Mouse (Mus musculus) right cerebral cortex, postnatal 10 days (tissue): ENCODE data around the gene Hmx2.
A peak's percentile ranks its signal among the peaks of the same experiment; 100 is the strongest.

Experiments
- DNase-seq, 2 experiments: peaks; one replicate each; pipeline ENCODE4 v3.0.0; 2021; ENCODE audit warnings: low spot score in 2 of 2

The Hmx2 gene

DNA sequence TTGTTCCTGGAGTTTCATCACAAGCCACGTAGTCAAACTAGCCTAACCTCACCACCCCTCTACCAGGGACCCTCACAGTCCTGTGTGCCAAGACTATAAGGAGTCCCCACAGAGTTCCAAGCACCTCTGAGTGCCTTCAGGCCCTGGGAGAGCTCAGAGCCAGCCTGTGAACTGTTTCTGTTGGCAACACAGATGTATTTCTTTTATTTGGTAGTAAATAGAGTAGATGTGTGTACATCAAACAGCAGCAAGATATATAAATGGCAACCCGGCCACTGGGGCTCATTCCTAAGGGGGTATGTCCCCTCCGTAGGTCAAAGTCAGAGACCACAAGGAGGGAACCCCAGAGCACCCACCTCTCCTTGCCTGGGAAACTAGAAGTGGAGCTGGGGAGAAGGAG is at the start of gene Hmx2:
Gene Hmx2, plus strand, starts transcription at position 301 of the 400 bp plus-strand sequence.
- DNase-seq, result no peak

DNA sequence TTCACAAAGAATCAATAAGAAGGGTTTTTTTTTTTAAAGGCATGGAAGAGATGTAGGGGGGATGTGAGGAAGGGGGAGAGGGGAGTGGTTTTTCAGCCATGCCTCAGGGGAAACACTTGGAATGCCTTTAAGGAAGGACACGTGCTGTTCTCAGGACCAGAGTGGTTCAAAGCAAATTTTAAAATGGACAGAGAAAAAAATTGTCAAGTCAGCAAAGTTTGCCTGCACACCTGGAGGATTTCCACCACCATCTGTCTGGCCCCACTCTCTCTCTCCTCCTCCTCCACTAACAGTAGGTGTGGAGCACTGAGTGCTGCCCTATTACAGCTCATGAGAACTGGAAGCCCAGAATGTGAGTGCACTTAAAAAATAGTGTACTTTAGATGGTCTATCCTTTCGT is 44.8 kb upstream of the Hmx2 start:
- no peak for DNase-seq

DNA sequence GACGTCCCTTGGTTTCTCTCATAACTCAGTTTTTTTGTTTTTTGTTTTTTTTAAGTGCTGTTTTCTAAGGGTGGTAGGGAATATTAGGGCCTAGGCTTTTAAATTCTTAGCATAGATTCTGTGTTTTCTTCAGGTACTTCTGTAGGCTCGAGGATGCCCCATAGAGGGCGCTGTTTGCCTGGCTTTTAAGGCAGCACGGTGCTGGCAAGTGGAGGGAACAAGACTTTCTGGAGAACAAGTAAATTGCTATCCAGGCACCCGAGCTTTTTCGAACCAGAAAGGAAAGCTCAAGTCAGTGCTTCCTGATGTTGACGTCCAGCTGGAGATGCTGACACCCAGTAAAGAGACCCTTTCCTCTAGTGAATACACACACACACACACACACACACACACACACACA is 8.6 kb upstream of the Hmx2 start:
- DNase-seq, result peak; percentile 84 to 90

DNA sequence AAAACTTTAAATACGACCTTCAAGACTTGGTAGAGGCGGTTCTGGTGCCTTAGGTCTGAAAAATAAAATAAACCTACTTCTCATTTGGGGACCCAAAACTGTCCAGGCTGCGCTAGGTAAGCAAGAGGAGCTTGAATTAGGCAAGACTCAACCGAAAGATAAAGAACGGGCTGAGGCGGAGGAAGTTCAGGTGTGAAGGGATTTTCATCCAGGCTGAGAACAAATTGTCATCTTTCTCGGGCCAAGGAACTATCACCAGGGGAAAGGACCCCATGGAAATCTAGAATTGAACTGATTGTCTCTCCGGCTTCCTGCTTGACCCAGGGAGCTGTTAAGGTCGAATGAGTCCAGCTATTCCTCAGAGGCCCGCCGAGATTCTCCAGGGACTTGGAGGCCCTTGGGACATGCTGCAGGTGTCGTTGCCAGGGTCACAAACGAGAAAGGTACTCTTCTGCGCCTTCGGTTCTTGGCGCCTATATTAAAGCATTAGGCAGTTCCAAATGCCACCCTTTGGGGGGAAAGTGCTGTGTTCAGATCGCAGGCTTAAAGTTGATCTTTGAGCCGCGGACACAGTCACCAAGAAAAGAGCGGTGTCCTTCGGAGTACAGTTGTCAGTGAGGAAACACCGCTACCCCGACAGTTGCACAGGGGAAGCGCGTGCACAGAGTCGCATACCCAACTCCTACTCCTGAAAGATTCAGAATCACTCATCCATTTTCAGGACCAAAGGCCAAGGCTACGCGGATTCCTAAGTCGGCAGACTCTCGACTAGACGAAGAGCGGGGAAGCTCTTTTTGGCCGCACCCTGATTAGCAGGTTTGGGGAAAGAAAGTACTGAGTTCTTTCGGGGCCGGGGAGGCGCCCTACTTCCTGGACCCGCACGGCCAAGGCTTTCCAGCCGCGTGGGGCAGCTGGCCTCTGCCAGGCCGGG is 7.1 kb upstream of the Hmx2 start:
- no peak for DNase-seq

DNA sequence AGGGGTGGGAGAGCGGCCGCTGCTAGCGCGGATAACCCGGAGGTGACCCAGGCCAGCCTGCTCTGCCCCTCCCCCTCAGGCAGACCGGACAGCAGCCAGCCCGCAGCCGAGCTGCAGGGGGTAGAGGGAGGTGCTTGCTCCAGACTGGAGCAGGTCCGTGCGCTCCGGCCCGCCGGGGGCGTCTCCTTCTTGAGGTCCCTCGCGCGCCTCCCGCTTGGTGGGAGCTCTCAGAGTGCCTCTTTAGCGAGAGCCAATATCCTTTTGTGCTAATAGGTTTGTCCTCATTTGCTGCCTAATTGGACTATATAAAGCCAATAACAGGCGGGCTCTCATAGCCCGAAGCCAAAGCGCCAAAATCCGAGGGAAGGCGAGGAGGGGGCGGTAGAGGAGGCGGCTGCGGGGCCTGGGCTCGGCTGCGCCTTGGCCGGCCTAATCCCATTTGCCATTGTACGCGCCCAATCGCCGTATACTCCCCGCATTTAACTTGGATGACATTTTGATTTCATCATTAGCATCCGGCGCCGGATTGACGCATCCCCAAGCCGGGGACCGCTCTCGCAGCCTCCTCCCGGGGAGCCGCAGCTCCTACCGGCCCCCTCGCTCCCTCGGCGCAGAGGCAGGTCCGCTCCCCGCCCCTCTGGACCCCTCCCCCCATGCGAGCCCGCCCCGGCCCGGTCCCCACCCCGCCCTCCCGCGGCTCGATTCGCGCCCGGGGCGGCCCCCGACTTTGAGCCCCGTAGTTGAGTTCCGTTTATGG is 6.3 kb upstream of the Hmx2 start, which contains the start of gene Hmx3:
Gene Hmx3, plus strand, starts transcription at position 753 of the 757 bp plus-strand sequence.
- no peak for DNase-seq

DNA sequence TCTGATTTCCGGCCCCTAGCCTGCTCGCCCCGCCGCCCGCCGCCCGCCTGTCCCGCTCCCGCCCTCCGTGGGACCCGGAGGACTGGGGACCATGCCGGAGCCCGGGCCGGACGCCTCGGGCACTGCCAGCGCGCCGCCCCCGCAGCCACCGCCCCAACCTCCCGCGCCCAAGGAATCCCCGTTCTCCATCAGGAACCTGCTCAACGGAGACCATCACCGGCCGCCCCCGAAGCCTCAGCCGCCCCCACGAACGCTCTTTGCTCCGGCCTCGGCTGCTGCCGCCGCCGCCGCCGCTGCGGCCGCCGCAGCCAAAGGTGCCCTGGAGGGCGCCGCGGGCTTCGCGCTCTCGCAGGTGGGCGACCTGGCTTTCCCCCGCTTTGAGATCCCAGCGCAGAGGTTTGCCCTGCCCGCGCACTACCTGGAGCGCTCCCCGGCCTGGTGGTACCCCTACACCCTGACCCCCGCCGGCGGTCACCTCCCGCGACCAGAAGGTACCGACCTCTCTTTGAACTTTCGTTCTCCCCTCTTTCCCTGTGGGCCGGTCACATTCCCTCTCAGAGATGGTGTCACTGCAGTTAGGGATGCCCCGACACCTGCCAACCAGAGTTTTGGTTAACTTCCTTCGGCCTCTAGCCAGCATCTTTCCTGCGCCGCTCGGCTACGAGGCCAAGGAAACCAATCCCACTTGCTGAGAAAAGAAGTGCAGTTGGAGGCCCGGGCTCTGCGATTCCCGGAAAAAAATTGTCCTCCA is 5.5 kb upstream of the Hmx2 start:
- DNase-seq, result no peak

DNA sequence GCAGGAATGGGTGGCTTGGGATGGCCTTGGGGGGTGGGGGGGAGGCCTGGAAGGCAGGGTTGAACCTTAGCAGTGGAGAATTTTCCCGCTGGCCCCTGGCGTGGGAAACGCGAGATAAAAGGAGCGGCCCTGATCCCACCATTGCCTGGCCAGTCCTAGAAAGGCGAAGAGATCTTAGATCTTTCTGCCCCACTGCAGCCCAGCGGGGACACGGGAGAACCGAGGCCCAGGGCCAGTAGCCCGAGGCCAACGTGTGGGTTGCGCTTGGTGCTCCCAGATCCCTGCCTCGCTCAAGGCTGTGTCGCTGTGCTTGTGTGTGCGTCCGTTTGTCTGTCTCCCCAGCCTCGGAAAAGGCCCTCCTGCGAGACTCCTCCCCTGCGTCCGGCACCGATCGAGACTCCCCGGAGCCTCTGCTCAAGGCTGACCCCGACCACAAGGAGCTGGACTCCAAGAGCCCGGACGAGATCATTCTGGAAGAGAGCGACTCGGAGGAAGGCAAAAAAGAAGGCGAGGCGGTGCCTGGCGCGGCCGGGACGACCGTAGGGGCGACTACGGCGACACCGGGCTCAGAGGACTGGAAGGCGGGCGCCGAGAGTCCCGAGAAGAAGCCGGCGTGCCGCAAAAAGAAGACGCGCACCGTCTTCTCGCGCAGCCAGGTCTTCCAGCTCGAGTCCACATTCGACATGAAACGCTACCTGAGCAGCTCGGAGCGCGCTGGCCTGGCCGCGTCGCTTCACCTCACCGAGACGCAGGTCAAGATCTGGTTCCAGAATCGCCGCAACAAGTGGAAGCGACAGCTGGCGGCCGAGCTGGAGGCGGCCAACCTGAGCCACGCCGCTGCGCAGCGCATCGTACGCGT is 4.7 kb upstream of the Hmx2 start:
- DNase-seq, result no peak

DNA sequence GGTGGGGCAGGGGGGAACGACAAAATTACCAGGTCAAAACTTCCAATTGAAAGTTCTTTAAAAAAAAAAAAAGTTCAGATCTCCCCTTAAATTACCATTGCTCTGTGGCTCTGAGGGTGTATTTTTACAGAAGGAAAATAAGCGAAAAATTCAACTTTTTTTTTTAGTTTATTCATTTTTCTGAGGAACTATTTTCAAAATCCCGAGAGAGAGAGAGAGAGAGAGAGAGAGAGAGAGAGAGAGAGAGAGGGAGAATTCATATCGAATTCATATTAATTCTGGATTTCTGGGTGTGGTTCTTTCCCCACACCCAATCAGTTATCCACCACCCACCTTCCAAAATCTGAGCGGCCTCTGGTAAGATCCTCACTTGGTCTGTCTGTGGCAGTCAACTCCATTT is 3.7 kb upstream of the Hmx2 start:
- no peak for DNase-seq

DNA sequence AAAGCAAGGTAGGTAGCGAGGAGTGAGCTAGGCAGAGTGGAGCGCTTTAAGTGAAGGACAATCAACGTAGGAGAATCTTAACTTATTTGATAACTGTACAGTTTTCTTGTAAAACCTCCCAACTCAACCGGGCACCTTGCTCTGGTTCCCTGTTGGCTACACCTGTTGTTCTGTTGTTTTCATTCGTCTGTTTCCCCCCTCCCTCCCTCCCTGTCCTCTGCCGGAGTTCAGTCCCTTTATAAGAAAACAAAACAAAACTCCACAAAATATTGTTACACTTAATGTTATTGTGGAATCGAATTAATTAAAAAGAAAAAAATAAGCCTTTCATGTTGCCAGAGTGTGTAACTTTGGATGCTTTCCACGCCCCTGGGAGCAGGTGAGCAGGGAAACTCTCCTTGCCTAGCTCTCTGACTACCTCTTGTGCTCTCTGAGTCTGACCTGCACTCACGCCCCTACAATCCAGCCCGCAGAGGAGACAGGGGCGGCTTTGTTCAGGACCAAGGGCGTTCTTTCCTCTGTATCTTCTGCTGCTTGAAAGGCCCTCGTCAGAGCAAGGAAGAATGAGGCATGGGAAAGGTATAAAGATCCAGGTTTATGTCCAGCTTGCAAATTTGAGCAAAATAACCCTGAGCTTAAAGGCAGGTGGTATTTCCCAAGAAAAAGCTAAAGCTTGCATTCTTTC is 2.7 kb upstream of the Hmx2 start:
- no peak for DNase-seq

DNA sequence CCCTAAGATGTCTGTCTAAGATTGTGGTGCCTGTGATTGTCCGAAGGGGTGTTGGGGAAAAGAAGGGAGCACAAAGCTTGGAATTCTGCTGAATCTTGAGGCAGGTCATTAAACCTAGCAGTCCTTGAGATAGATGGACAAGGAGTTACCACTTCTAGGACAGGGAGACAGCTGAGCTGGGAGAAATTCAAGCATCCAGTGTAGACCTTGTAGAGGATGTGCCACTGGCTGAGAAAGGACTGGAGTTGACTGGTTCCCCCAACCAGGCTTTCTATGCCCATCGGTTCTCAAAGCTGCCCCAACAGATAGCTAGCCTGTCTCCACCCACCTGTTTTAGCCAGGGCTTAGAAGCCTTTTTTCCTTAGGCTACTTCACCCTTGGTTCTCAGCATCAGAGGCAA is 2.1 kb upstream of the Hmx2 start:
- DNase-seq, result no peak

DNA sequence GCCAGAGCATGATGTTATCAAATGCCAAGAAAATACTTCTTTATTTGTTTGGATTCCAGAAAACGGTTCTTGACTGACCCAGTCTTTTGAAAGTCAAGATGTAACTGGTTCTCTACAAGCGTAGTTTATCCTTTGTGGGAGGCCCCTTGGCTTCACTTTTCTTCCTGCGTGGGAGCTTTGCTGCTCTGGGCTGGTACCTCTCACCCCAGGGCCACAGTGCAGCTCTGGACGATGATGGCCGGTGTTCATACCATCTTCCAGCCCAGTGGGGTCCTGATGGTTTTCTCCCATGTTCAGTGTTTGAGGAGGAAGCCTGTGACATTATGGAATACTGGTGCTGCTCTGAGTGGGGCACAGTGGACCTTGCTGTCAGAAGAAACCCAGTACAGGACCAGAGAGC is 1.1 kb upstream of the Hmx2 start:
- DNase-seq, result no peak

DNA sequence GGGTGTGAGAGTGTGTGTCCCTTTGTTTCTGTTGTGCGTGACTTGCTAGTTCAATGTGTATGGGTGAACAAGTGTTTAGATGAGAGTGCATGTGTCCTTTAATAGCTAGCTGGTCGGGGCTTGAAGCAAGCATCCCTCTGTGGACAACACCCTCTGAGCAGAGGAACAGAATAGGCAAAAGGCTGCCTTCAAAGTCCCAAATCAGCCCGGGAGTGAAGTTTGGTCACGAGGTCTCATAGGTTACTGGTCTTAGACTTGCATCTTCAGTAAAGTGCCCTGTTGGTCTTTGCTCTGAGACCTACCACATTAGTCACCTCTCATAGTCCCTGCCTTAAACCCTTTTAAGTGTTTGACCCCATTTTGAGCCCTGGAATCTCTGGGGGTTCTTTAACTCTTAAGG is 2.9 kb downstream of the Hmx2 start:
- DNase-seq, result no peak

DNA sequence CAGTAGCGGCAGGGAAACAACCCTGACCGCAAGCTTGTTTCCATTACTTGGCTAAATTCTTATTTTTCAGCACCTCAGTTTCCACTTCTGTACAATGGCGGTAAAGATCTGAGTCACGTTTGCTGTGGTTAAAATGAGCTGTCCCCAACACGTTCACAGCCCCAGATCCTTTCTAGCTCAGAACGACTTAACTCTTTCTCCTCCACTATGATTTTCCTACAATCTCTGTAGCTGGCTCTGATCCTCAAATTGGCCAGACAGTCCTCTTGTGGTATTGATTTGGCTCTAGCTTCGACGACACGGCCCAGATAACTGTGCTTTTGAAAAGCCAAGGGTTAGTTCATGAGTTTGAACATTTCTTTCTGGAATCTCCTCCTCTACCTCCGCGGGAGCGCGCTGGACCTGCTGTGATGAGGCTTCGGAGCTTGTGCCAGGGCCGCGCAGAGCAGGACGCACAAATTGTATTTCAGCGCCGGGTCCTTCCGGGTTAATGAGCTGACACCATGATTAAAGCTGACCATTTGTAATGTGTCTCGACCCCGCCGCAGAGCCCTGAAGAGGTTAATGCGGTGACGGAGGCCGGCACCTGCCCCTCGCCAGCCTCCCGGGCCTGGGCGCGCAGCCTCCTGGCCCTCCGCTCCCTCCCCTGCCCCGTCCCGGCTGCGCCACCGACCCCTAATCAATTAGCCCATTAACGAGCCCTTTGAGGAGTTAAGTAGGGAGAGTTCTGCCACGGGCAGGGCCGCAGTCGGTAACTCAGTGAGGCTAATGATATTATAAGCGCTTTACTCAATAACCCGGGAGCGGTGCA is 3.6 kb downstream of the Hmx2 start:
- no peak for DNase-seq

DNA sequence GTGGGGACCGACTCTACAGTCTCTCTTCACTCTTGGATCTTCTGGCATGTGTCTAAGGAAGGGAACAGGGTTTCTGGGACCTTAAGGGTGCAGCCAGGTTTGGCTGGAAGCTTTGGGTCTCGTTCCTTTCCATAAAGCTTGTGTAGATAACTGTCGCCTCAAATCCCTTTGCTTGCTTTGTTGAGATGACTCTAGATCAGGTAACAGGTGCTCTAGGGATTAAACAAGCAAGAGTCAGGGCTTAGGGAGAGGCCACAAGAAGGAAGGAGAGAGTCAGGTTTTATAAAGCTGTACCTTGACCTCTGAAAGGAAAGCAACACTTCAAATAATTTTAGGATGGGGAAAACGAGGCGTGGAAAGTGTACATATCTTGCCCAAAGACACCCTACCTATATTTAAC is 4.2 kb downstream of the Hmx2 start:
- no peak for DNase-seq

DNA sequence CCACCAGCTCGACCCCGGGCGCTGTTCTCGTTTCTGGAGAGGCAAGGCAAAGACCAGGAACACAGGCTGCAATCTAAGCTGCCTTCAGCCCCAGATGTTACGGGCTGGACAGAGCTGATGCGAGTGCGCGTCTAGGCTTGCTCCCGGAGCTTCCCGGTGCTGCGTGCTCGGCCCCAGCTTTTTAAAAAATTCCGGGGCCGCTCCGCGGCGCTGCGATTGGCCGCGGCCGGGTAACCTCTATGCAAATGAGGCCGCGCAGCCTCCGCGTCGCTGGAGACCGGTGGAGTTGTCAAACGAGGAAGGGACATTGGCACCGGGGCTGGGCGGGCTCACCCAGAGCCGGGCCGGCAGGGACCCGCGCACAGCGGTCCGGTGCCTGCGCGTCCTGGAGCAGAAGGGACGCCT is 5.2 kb downstream of the Hmx2 start:
- DNase-seq, result no peak

DNA sequence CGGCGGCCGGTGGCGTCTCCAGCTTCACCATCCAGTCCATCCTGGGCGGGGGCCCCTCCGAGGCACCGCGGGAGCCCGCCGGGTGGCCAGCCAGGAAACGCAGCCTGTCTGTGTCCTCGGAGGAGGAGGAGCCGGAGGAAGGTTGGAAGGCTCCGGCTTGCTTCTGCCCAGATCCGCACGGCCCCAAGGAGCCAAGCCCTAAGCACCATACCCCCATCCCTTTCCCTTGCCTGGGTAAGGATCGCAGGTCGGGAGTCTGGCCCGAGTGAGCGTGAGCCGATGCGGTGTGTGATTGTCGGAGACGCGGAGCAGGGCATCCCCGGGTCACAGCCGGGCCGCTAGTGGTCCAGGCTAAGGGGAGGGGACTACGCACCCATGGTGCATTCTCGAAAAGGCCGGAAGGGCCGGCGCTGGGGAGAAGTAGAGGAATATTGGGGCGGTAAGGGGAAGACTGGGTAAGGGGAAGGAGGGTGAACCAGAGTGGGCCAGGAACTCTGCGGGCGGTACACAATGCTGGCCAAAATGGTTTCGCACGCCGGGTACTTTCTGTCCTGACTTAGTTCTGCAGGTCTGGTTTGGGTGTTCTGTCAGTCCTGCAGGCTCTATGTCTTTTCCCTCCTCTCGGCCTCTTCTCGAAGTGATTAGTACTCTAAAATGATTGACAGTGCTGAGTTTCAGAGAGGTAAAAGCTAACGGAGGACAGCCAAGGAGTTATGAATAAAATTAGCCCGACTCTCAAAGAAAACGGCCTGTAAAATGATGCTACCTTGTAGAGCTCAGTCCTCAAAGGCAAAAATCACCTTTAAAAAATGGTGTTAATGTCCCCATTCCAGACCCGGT is 6.0 kb downstream of the Hmx2 start:
- DNase-seq, result no peak

DNA sequence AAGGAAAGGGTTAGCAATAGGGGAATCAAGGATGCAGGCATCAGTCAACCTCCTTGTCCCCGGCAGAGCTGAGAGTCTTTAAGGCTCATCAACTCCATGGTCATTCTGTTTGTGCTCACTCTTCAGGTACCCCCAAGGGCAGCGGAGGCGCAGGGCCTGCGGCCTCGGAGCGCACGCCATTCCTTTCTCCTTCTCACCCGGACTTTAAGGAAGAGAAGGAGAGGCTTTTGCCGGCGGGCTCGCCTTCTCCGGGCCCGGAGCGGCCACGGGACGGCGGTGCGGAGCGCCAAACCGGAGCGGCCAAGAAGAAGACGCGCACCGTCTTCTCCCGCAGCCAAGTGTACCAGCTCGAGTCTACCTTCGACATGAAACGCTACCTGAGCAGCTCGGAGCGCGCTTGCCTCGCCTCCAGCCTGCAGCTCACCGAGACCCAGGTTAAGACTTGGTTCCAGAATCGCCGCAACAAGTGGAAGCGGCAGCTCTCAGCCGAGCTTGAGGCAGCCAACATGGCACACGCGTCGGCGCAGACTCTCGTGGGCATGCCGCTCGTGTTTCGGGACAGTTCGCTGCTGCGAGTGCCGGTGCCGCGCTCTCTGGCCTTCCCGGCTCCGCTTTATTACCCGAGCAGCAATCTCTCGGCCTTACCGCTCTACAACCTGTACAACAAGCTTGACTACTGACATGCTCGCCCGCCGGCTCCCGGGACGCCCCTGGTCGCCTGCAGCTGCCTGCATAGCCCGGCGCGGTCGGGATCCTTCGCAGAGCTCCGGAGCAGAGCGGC is 6.9 kb downstream of the Hmx2 start:
- no peak for DNase-seq

DNA sequence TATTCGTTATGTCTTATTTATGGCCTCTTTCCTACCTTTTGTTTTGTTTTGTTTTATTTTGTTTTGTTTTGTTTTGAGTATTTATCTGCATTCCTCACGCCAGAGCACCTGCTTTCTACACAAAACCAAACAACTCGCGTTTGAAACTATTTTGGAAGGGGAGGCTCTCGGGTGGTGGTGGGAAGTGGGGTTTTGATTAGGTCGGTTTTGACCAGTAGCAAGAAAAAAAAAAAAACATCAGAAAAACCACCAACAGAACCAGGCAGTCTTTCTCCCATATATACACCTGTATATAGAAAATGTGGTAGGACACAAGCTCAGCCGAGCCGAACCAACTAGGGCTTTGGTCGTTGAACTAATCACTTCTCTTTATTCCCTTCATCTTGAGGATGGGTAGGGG is 7.5 kb downstream of the Hmx2 start:
- no peak for DNase-seq
